Mouse (Mus musculus): Measurements from ENCODE around the gene Gm28490.
"Not testable (repeated sequence)": the region's sequence is repeated elsewhere in the genome, so short reads cannot be mapped to it uniquely, and the experiment has no call there.

Gene Gm28490

GRCm38 (mm10) chrY:31634656-31635055, at the start of gene Gm28490:
Gene Gm28490 (minus strand): TSS chrY:31634756.
- DNase-seq, result not testable (repeated sequence)
